Mouse (Mus musculus) heart, postnatal 0 days (tissue): ENCODE data around the gene Mr1. TPM values are rescaled to one million over a fixed set of nuclear protein-coding genes. Genes with fewer than 3 reads are reported as not detected.
"Not testable (repeated sequence)": the region's sequence is repeated elsewhere in the genome, so short reads cannot be mapped to it uniquely, and the experiment has no call there.

ENCODE experiments used
- ATAC-seq: fragments of 200-750 bp; cut with Nextera tagmentation; 2 replicates; pipeline ENCODE4 v1.8.0; 2017; ENCODE audit warnings: low read depth, moderate number of reproducible peaks, moderate library complexity; ENCODE audit not compliant: insufficient read depth
- DNase-seq: peaks from one replicate; pipeline ENCODE4 v3.0.0-alpha.2; 2016; ENCODE audit warnings: low spot score
- H3K27ac ChIP-seq: fragments of 300-500 bp; sonication (generic); 2 replicates; pipeline ENCODE4 v1.5.1; 2014; ENCODE audit warnings: low read depth, mild to moderate bottlenecking
- H3K27me3 ChIP-seq: fragments of 300-500 bp; sonication (generic); 2 replicates; pipeline ENCODE4 v1.6.1; 2014; ENCODE audit warnings: low read length, mixed read lengths; ENCODE audit not compliant: control insufficient read depth, insufficient read depth
- H3K36me3 ChIP-seq: fragments of 300-500 bp; sonication (generic); replicated peaks from 2 replicates; pipeline ENCODE4 v1.6.1; 2014; ENCODE audit warnings: low read length, mixed read lengths; ENCODE audit not compliant: control insufficient read depth, insufficient read depth
- H3K4me1 ChIP-seq: fragments of 300-500 bp; sonication (generic); 2 replicates; pipeline ENCODE4 v1.6.1; 2014; ENCODE audit warnings: antibody characterized with exemption; ENCODE audit not compliant: control insufficient read depth, insufficient read depth
- H3K4me2 ChIP-seq: fragments of 300-500 bp; sonication (generic); 2 replicates; pipeline ENCODE4 v1.6.1; 2014; ENCODE audit warnings: low read depth, mild to moderate bottlenecking, low read length, moderate library complexity
- H3K4me3 ChIP-seq: fragments of 300-500 bp; sonication (generic); 2 replicates; pipeline ENCODE4 v1.5.1; 2014; ENCODE audit warnings: low read depth, low read length
- H3K9ac ChIP-seq: fragments of 300-500 bp; sonication (generic); replicated peaks from 2 replicates; pipeline ENCODE4 v1.6.1; 2014; ENCODE audit warnings: low read depth, low read length, mixed read lengths
- H3K9me3 ChIP-seq: fragments of 300-500 bp; sonication (generic); replicated peaks from 2 replicates; pipeline ENCODE4 v1.6.1; 2016; ENCODE audit warnings: low read length; ENCODE audit not compliant: control insufficient read depth
- CTCF ChIP-seq: IDR thresholded peaks from 2 replicates; pipeline ENCODE4 v1.5.1; 2016; ENCODE audit warnings: antibody characterized with exemption, control low read depth, low read depth
- EP300 ChIP-seq: IDR thresholded peaks from 2 replicates; pipeline ENCODE4 v1.6.1; 2016; ENCODE audit warnings: antibody characterized with exemption, low read depth
- WGBS: fragments of 180-500 bp; shearing (Covaris S2); extraction: QIAGEN DNeasy Blood & Tissue Kit; methylation state at CpG from one replicate; pipeline ENCODE4 v1.1.7; 2014; 5-methylcytosine and 5-hydroxymethylcytosine counted together
- polyA plus RNA-seq: library from polyadenylated mRNA; unstranded; fragments of >200 nt; fragmentation: Nextera tagmentation; extraction: Ambion mirVana; gene quantifications from 2 replicates; pipeline ENCODE4 v1.2.1, GENCODE M21; 2015
- total RNA-seq: library from RNA; depleted of rRNA; stranded (reverse); fragments of >200 nt; gene quantifications from 2 replicates; pipeline ENCODE4 v1.2.3, GENCODE M21; 2014; ENCODE audit warnings: low replicate concordance

Gene Mr1
- total and polyA plus RNA-seq, 2 experiments from 2014 or later, result 6.5 to 8.2 TPM

GRCm38 (mm10) chr1:155178192-155178924 is 31.7 kb upstream of the Mr1 start:
- peaks cover 44% of the 10 kb centered on the region for H3K36me3 ChIP-seq
- TF ChIP-seq EP300 (no peak), CTCF (no peak)
- no peak overlapping the region for H3K9ac ChIP-seq
- H3K4me2 ChIP-seq, result no peak overlapping the region
- WGBS, result 72% methylated on average over 2 of the region's 2 CpGs
- DNase-seq, result no peak
- no peak overlapping the region for H3K27ac ChIP-seq
- no peak overlapping the region for H3K4me3 ChIP-seq
- H3K9me3 ChIP-seq, result no peaks in the 10 kb centered on the region
- ATAC-seq, result no peak
- H3K27me3 ChIP-seq, result no peaks in the 10 kb centered on the region
- no peaks in the 10 kb centered on the region for H3K4me1 ChIP-seq

- ATAC-seq, result no peak
- Histone ChIP-seq H3K4me1 (peaks cover 6% of the 10 kb centered on the region), H3K4me2 (no peak overlapping the region), H3K27me3 (no peaks in the 10 kb centered on the region), H3K9me3 (no peaks in the 10 kb centered on the region), H3K9ac (no peak overlapping the region), H3K27ac (no peak overlapping the region), H3K4me3 (no peak overlapping the region), H3K36me3 (peaks cover 32% of the 10 kb centered on the region)
- 87% methylated on average over 1 of the region's 1 CpGs for WGBS
- no peak for TF ChIP-seq EP300
- TF ChIP-seq CTCF, result no peak
- DNase-seq, result no peak
Observed at GRCm38 (mm10) chr1:155174424-155174823, 27.8 kb upstream of the Mr1 start.

- 65% methylated on average over 1 of the region's 1 CpGs for WGBS
- not testable (repeated sequence) for H3K9ac ChIP-seq
Observed at GRCm38 (mm10) chr1:155173644-155174016, 27.0 kb upstream of the Mr1 start.

GRCm38 (mm10) chr1:155172895-155173643 is 26.5 kb upstream of the Mr1 start:
- no peaks in the 10 kb centered on the region for H3K9me3 ChIP-seq
- DNase-seq (no peak), ATAC-seq (no peak)
- no peak overlapping the region for H3K27ac ChIP-seq
- H3K27me3 ChIP-seq, result no peaks in the 10 kb centered on the region
- no peak overlapping the region for H3K9ac ChIP-seq
- TF ChIP-seq EP300 (no peak), CTCF (no peak)
- peaks cover 22% of the 10 kb centered on the region for H3K36me3 ChIP-seq
- peaks cover 6% of the 10 kb centered on the region for H3K4me1 ChIP-seq
- no peak overlapping the region for H3K4me2 ChIP-seq
- no peak overlapping the region for H3K4me3 ChIP-seq
- WGBS, result 86% methylated on average over 3 of the region's 3 CpGs

More at GRCm38 (mm10) chr1:155173644-155174016, 27.0 kb upstream of the Mr1 start:
- peaks cover 24% of the 10 kb centered on the region for H3K36me3 ChIP-seq
- H3K27ac ChIP-seq, H3K4me1 ChIP-seq, H3K4me2 ChIP-seq, ATAC-seq, H3K9me3 ChIP-seq, DNase-seq, H3K4me3 ChIP-seq, H3K27me3 ChIP-seq: not testable (repeated sequence)

GRCm38 (mm10) chr1:155169935-155170334 is 23.3 kb upstream of the Mr1 start:
- ATAC-seq (no peak), DNase-seq (no peak)
- no peak for TF ChIP-seq CTCF
- TF ChIP-seq EP300, result no peak
- no peaks in the 10 kb centered on the region for H3K27me3 ChIP-seq
- no peak overlapping the region for H3K4me3 ChIP-seq
- no peak overlapping the region for H3K4me2 ChIP-seq
- peaks cover 6% of the 10 kb centered on the region for H3K4me1 ChIP-seq
- H3K27ac ChIP-seq, result no peak overlapping the region
- no peaks in the 10 kb centered on the region for H3K9me3 ChIP-seq
- no peaks in the 10 kb centered on the region for H3K36me3 ChIP-seq
- H3K9ac ChIP-seq, result no peak overlapping the region

- no peak for TF ChIP-seq EP300
- no peak for TF ChIP-seq CTCF
- Histone ChIP-seq H3K27ac (no peak overlapping the region), H3K4me1 (peaks cover 6% of the 10 kb centered on the region), H3K4me3 (no peak overlapping the region), H3K9ac (no peak overlapping the region), H3K9me3 (no peaks in the 10 kb centered on the region), H3K4me2 (no peak overlapping the region), H3K36me3 (no peaks in the 10 kb centered on the region), H3K27me3 (no peaks in the 10 kb centered on the region)
- ATAC-seq (no peak), DNase-seq (no peak)
- WGBS, result 81% methylated on average over 3 of the region's 3 CpGs
Observed at GRCm38 (mm10) chr1:155167453-155167852, 20.8 kb upstream of the Mr1 start.
